Mouse (Mus musculus): ENCODE measurements around the gene Ifi27l2a.
A peak's percentile ranks its signal among the peaks of the same experiment; 100 is the strongest.
"Not testable (repeated sequence)": the region's sequence is repeated elsewhere in the genome, so short reads cannot be mapped to it uniquely, and the experiment has no call there.

Ifi27l2a gene

DNA sequence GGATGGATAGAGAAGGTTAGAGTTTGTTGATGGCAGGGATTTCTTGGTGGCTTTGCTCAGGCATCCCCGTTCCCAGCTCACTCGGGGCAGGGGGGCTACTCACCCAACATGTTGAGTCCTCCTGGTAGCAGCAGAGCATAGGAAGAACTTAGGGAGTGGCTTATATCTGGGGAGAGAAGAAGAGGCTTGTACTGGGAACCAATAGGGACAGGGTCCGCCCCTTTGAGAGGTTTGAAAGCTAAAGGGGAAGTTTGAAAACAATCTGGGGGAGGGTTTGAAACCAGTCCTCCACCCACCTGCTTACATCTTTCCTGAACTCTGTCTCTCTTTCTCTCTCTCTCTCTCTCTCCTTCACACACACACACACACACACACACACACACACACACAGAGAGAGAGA, at the start of gene Ifi27l2a:
Gene Ifi27l2a (minus strand): TSS at position 157 of the 400 bp plus-strand sequence.
- DNase-seq: no peak

DNA sequence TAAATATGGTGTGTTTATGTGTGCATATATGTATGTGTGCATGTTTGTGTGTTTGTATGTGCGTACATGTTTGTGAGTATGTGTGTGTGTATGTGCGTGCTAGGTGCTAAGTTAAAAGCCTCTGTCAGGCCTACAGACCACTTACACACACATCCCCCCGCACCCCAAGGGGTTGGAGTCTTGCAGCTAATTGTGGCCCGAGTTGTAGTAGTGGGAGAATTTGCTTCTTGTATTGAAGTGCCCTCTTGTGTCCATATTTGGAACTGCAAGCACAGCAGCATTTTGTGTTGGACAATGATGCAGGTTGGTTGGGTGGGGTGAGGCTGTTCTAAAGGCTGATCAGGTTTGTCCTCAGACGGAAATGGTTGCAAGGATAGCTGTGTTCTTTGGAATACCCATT, 49.3 kb upstream of the Ifi27l2a start:
- peak; percentile 79 for DNase-seq

DNA sequence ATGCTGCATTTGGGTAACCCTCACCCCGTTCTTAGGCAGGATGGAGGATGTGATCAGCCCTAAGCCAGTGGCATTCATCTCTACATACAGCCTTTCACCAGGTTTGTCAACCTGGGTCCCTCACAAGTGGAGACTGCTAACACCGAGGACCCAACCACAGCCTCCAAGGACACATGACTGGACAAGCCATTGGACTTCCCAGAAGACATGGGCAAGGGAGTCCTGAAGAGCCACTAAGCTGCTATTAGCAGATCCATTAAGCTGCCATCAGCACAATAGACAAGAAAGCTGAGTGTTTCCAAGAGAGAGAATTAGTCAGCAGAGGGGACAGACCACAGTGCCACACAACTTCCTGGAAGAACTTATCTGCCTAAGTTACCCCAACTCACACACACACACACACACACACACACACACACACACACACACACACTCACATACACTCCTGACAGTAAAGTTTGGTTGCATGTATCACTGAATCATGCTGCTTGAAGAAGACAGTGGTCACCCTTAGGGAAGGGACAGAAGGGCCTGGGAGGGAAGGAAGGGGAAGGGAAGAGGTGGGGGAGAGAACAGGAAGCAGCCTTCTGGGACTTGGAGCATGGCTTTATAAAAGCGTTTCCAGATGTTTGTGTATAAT, 47.7 kb upstream of the Ifi27l2a start:
- no peak for DNase-seq

DNA sequence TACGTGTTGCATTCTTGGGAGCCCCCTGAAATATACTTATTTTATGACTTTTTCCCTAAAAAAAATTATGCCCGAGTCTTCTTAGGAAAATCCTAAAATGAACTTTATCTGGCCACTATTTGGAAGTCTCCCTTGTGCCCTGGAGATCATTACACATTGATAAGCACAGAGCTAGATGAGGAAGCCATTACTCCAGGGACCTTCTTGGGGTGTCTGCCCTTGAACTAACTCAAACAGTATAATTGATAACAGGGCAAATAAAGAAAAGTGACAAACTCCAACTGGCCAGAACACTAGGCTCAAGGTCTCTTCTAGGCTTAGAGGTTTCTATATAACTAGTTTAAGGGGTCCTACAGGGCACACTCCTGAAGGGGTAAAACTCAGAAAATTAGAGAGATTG, 44.3 kb upstream of the Ifi27l2a start:
- DNase-seq: no peak

DNA sequence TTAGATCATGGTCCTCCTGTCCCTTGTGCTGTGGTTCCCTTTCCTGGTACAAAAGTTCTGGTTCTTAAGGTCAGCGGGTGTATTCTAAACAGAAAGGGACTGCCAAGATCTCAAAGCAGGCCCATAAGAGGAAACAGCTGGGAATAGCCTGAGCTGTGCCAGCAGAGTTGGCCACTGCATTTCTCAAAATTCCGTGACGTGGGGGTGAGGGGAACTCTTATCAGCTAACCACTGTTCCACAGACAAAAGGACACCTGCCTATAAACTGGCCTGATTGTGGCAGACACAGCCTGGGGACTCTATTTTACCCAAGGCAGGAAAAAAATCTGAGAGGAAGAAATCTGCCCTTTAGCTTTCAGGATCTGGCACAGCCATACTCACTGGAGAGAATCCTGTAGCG, 43.8 kb upstream of the Ifi27l2a start:
- DNase-seq: no peak

DNA sequence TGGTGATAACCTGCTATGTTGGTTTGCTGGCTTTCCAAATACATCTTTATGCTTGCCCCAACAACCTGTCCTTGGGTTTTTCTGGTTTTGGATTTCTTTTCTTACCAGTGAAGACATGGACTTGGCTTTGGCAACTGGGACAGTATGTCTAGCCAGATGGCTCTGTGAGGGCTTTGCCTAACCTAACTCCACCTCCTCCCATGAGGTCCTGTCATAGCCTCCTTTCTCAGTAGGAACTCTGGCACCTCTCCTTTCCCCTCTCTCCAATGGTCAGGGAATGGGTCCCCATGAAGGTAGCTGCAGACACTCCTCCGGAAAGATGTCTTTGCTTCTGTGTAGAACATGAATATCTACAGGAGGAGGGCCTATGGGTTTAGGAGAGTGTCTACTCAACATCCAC, 43.2 kb upstream of the Ifi27l2a start:
- no peak for DNase-seq

DNA sequence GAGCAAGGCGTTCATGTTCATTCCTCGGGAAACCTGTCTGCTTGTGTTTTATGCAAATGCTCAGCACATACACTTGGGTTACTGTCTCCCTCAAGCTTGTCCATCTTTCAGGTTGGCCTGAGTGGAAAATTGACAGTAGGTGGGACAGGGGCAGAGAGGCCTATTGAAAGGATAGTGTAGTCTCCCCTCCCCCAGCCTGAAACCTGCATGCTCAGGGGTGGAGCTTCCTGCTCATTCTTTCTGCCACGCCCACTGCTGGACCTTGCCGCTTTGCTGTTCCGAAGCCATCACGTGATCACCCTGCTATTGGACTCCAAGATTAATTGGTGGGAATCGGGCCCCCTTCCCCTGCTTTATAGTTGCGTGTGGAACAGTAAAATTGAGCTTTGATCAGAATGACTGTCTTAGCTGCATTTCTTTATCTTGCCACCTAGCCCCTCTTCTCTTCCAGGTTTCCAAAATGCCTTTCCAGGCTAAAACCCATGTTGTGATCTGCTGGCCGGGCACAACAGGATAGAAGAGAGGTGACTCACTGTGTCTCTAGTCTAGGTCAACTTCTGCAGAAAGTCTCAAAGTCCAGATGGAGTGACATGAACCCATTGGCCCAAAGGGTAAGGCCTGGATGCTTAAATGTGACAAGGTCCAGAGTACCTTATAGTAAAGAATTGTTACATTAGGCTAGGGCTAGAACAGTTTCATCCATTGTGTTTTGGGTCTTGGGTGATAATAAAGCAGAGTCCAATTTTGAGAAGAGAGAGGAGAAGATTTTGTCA, 40.9 kb upstream of the Ifi27l2a start:
- DNase-seq: not testable (repeated sequence)

DNA sequence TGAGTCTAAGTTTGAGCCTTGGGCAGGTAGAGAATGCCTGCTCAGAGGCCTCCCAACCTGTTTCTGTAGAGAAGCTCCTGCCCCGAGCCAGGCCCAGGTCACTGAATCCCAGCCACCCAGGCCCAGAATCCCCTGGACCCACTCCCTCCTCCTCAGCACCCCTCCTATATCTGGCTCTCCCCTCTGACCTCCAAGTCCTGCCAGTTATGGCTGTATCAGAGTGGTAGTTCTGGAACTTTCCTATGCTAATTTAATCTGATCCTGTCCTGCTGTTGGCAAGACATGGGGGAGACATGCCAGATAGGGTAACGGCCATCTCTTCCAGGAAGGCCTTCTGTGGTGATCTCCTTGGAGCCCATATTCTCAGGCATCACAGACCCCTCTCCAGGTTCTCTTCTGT, 39.3 kb upstream of the Ifi27l2a start:
- no peak for DNase-seq

DNA sequence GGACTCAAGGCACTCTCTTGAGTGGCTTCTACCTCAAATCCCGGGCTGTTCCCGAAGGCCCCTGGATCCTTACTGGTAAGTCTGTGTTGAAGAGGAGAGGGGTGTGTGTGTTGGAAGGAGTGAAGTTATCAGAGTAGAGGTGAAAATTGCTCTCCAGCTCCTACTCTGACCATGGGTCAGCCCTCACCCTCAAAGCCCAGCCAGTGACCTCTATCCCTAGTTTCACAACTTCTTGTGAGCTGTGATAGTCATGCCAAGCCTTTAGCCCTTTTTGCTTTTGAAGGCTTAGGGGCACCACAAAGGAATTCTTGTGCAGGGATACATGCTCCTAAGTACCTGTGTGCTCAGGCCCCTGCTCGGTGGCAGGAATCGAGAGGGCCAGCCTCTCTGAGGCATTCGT, 38.2 kb upstream of the Ifi27l2a start:
- no peak for DNase-seq

DNA sequence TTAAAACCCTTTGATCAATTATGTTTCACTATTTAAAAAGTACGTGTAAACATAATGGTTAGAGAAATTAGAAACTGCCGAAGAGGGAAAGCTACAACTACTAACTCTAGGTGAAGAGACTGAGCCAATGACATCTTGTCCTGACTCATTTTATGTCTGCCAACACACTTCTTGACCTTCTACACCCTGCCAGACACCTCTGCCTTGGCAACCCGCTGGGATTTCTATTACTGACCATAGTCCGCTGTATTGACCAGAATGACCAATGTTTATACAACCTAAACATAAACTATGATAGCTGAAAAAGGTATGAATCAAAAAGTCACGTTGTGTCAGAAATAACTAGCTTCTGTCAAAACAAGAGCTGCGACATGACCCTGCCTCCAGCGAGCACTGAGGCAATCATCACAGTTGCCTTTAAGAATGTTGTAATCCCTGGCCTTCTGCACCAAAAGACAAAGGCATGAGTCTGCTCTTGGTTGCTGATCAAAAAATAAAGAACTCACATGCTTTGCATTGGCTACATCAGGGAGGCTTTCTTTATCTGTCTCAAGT, 34.1 kb upstream of the Ifi27l2a start:
- DNase-seq: no peak

DNA sequence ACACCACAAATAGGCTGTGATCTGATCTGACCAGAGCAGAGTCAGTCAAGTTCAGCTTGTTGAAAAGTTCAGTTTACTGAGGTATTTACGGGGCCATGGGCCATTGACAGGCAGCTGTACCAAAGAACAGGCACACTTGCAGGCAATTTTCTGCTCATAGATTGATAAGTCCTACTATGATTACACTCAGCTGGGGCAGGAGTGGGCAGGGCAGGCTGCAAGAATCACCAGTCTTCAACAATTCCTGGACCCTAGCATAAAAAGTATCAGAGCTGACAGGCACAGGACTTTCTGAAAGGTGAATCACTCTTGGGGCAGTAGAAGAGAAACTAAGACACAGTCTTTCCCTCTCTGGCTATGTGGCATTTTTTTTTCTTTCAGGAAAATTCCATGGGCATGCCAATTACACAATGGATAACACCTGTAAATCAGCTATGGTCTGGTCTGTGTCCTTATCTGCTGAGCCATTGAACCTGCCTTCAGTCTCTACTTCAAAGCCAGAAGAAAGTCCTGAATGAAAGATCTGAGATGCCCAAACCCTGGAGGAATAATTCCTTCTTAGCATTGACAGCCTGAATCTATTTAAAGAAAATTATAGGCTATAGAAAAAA, 33.4 kb upstream of the Ifi27l2a start:
- no peak for DNase-seq

DNA sequence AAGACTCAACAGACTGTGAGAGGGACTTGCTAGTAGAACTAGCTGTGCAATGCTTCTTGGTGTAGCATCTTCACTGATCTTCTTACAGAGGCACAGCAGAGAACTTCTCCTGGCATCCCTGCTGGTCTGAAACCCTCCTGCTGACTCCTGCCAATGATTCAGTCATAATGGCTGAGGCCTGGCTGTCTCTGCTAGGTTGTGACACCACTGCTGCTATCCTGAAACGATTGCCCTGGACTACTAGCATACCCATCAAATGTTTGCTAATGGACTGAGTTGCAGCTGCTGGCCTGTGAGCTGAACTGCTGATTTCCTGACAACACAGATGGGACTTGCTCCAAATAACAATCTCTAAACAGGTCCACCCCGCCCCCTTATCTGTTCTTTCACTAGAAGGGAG, 31.0 kb upstream of the Ifi27l2a start:
- no peak for DNase-seq

DNA sequence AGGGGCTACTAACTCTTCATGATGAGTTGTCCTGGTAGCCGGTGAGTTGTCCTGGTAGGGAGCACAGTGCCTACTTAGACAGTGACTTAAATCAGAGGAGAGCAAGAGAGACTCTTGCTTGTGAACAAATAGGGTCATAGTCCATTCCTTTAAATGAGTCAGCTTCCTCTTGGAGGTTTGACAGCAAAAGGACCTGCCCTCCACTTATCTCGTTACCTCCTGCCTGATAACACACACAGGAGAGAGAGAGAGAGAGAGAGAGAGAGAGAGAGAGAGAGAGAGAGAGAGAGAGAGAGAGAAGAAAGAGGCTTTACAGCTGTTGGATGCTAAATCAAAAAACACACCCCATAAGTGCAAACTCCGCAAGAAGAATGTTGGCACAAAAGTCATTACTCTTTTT, 13.7 kb upstream of the Ifi27l2a start, which contains the start of gene Ifi27l2b:
Gene Ifi27l2b (minus strand): TSS at position 84 of the 400 bp plus-strand sequence.
- no peak for DNase-seq

DNA sequence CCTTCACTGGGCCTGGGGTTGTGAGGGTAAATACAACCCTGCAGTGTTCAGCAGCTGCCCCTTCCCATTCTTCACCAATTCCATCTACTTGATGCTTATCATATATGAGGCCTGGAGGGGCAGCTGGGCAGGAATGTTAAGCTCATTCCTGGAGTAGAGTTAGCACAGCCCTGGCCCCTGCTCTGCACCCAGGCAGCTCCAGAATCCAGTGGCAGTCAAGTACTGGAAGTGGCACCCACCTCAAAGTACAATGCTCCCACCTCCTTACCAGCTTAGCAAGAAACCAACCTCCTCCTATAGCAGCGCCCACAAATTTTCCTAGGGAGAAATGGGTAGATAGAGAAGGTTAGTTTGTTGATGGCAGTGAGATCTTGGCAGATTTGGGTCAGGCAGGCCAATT, 13.2 kb upstream of the Ifi27l2a start:
- DNase-seq: not testable (repeated sequence)

DNA sequence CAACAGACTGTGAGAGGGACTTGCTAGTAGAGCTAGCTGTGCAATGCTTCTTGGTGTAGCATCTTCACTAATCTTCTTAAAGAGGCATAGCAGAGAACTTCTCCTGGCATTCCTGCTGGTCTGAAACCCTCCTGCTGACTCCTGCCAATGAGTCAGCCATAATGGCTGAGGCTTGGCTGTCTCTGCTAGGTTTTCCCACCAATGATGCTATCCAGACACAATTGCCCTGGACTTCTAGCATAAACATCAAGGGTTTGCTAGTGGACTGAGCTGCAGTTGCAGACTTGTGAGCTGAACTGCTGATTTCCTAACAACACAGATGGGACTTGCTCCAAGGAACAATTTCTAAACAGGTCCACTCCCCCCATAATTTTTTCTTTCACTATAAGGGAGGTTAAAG, 9.9 kb upstream of the Ifi27l2a start:
- no peak for DNase-seq

DNA sequence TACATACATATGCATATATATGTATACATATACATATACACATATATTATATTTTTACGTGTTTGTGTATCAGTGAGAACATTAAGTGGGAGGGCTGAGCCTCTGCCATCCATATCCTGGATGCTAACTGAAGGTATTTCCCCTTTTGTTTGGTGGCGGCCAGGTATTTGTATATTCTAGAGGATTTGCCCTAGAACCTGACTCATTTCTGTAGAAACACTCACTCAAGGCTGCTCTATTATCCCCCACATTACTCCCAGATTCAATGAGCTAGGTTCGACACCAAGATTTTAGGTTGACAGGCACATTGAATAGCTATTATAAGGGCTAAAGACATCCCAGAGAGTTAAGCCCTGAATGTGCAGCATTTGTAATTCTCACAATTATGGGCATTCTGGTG, 1.6 kb upstream of the Ifi27l2a start:
- no peak for DNase-seq

DNA sequence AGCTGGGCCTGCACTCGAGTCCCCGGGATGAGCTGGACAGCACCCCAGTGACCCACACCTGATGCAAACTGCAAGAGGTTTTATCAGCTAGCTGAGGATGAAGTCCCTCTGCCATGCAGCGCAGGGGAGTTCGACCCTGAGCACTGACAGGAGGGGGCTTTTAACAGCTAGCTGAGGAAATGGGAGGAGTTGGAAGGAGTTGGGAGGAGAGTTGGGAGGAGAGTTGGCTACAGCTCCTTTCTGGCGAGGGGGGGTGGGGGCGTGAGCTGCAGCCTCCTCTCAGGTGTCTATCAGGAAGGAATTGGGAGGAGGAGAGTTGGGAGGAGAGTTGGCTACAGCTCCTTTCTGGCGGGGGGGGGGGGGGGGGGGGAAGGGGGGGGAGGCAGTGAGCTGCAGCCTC, 781 bp upstream of the Ifi27l2a start:
- not testable (repeated sequence) for DNase-seq

DNA sequence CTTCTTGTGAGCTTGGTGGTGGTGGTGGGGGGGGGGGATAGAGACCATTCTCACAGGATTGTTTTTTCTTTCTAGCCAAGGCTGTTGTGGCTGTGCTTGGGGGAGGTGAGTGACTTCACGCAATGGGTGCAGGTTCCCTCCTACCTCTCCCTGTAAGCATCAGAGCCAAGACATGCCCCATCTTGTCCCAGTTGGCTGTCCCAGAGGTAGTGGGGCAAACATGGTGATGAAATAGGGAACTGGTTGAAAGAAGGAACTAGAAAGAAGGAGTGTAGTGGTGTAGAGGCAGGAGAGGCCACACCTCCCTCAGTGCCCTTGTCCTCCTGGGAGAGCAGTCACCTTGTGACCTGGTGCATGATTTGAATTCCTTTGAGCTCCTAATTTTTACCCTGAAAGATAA, 5.9 kb downstream of the Ifi27l2a start:
- no peak for DNase-seq

DNA sequence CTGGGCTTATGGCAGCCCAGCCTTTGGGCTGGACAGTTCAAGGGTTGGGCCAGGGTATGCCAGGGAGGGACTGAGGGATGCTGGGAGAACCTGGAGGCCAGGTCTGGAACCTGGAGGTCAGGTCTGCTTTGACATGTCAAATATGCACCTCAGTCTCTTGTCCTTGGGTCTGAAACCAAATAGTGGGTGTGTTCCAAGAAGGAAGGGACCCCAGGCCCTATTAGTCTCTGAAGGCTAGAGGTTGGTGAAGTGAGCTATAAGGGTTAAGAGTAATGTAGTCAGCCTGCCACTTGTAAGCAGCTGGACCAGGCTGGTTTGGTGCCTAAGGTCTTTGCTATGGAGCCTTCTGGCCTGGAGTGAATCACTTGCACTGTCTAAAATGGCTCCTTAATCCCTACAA, 8.6 kb downstream of the Ifi27l2a start:
- no peak for DNase-seq

DNA sequence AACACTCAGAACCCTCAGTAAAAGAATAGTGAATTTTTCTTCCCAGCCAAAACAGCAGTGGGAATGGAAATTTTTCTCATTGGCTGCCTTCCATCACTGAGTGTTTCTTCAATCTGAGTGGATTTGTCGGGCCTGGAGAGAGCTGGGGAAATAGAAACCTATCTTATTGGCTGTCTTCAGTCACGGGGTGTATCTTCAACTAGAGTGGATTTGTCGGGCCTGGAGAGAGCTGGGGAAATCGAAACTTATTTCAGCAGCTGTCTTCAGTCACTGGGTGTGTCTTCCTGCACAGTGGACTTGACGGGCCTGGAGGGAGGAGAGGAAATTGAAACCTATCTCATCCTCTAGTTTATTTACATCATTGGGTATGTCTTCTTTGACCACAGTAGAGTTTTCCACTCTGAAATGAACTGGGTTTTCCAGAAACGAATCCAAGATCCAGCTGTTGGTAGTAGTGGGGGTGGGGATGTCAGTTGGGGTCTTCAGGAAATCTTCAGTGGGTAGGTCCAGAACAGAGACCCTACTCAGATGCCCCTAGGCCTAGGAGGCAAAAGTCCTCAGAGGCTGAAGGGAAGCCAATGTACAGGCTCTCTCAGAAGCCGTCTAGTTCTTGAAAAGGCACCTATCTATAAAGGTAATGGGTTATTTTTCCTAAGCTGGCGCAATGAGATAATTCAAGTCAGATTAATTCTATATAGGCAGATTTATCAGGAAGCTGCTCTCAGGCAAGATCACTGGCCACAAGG, 9.3 kb downstream of the Ifi27l2a start, which contains the start of gene Ifi27:
Gene Ifi27 (plus strand): TSS at position 226 of the 746 bp plus-strand sequence.
- DNase-seq: peak; percentile 65

DNA sequence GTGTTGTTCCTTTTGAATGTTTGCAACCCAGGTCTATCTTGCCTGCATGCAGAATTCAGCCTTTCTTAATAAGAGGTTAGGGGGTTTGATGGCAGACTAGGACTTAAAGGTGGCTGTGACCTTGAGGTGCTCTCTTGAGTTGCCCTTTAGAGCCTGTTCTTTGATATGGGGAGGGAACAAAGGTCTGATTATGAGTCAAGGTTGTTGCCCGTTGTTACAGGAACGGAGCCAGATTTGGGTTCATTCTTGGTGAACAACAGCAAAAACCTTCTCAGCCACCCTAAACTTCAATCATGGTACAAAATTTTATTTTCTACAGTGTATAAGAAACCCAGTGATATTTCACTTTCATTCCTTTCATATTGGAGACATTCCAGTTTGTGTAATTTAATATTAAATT, 10.1 kb downstream of the Ifi27l2a start:
- DNase-seq: no peak

DNA sequence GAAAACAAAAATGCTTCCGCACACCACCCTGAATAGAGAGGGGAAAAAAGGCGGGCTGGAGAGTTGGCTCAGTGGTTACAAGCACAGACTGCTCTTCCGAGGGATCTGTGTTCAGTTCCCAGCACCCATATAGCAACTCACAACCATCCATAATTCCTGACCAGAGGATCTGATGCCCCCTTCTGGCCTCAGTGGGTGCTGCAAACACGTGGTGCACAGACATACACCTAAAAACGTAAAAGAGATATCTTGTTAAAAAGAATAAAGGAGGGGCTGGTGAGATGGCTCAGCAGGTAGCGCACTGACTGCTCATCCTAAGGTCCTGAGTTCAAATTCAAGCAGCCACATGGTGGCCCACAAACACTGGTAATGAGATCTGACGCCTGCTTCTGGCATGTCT, 16.8 kb downstream of the Ifi27l2a start:
- no peak for DNase-seq

All from kidney, adult 18-20 months (tissue).